Mouse (Mus musculus) forebrain, postnatal 0 days (tissue): ENCODE measurements around the gene Nup85. TPM values are rescaled to one million over a fixed set of nuclear protein-coding genes. Genes with fewer than 3 reads are reported as not detected.

Experiments used
- ATAC-seq: fragments of 200-750 bp; cut with Nextera tagmentation; 2 replicates; pipeline ENCODE4 v1.8.0; 2017; ENCODE audit warnings: mild to moderate bottlenecking, moderate library complexity
- DNase-seq: peaks from one replicate; pipeline ENCODE4 v3.0.0-alpha.2; 2015
- H3K27ac ChIP-seq: fragments of 300-500 bp; sonication (generic); 2 replicates; pipeline ENCODE4 v1.5.1; 2014; ENCODE audit warnings: low read depth, mild to moderate bottlenecking, antibody characterized with exemption, low read length, moderate library complexity, mixed read lengths
- H3K27me3 ChIP-seq: fragments of 300-500 bp; sonication (generic); 2 replicates; pipeline ENCODE4 v1.6.1; 2014; ENCODE audit warnings: mild to moderate bottlenecking, low read length, mixed read lengths; ENCODE audit not compliant: insufficient read depth
- H3K36me3 ChIP-seq: fragments of 300-500 bp; sonication (generic); 2 replicates; pipeline ENCODE4 v1.6.1; 2014; ENCODE audit warnings: mild to moderate bottlenecking, moderate library complexity; ENCODE audit not compliant: insufficient read depth
- H3K4me1 ChIP-seq: fragments of 300-500 bp; sonication (generic); 2 replicates; pipeline ENCODE4 v1.6.1; 2014; ENCODE audit warnings: antibody characterized with exemption; ENCODE audit not compliant: insufficient read depth
- H3K4me2 ChIP-seq: fragments of 300-500 bp; sonication (generic); 2 replicates; pipeline ENCODE4 v1.6.1; 2014; ENCODE audit warnings: low read depth, mild to moderate bottlenecking, moderate library complexity
- H3K4me3 ChIP-seq: fragments of 300-500 bp; sonication (generic); 2 replicates; pipeline ENCODE4 v1.5.1; 2014; ENCODE audit warnings: low read depth, low read length, mixed read lengths
- H3K9ac ChIP-seq: fragments of 300-500 bp; sonication (generic); 2 replicates; pipeline ENCODE4 v1.6.1; 2014; ENCODE audit warnings: mild to moderate bottlenecking
- H3K9me3 ChIP-seq: fragments of 300-500 bp; sonication (generic); 2 replicates; pipeline ENCODE4 v1.6.1; 2016; ENCODE audit warnings: low read length
- CTCF ChIP-seq: sonication (generic); IDR thresholded peaks from 2 replicates; pipeline ENCODE4 v1.5.1; 2016; ENCODE audit warnings: antibody characterized with exemption, control low read depth, low read depth
- WGBS: fragments of 180-500 bp; shearing (Covaris S2); extraction: QIAGEN DNeasy Blood & Tissue Kit; methylation state at CpG from one replicate; pipeline ENCODE4 v1.1.7; 2014; 5-methylcytosine and 5-hydroxymethylcytosine counted together
- polyA plus RNA-seq: library from polyadenylated mRNA; unstranded; fragments of >200 nt; fragmentation: Nextera tagmentation; extraction: Ambion mirVana; gene quantifications from 2 replicates; pipeline ENCODE4 v1.2.1, GENCODE M21; 2015
- total RNA-seq: library from RNA; depleted of rRNA; stranded (reverse); fragments of >200 nt; gene quantifications from 2 replicates; pipeline ENCODE4 v1.2.3, GENCODE M21; 2014

Nup85 gene
- total and polyA plus RNA-seq, 2 experiments from 2014 or later, result 78.7 to 90.3 TPM

DNA sequence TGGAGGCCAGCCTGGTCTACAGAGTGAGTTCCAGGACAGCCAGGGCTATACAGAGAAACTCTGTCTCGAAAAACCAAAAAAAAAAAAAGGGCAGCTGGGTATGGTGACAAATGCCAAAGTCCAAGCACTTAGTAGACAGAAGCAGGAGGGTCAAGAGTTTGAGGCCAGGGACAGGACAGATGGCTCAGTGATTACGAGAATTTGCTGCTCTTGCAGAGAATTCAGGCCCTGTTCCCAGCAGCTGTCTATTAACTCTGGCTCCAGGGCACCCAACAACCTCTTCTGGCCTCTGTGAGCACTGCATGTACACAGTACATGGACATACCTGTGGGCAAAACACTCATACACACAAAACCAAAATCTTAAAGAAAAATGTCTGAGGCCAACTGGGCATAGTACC lies 53.8 kb downstream of the Nup85 start:
- H3K36me3 ChIP-seq, result peaks cover 51% of the 10 kb centered on the region
- H3K4me3 ChIP-seq, result no peak overlapping the region
- no peaks in the 10 kb centered on the region for H3K9me3 ChIP-seq
- no peak overlapping the region for H3K4me2 ChIP-seq
- H3K27me3 ChIP-seq, result no peaks in the 10 kb centered on the region
- H3K27ac ChIP-seq, result no peak overlapping the region
- H3K9ac ChIP-seq, result no peak overlapping the region
- no peak for TF ChIP-seq CTCF
- peaks cover 5% of the 10 kb centered on the region; the same call in 1 of the 2 replicates for H3K4me1 ChIP-seq
- ATAC-seq, result no peak
- WGBS, result 67% methylated on average over 2 of the region's 2 CpGs
- no peak for DNase-seq

DNA sequence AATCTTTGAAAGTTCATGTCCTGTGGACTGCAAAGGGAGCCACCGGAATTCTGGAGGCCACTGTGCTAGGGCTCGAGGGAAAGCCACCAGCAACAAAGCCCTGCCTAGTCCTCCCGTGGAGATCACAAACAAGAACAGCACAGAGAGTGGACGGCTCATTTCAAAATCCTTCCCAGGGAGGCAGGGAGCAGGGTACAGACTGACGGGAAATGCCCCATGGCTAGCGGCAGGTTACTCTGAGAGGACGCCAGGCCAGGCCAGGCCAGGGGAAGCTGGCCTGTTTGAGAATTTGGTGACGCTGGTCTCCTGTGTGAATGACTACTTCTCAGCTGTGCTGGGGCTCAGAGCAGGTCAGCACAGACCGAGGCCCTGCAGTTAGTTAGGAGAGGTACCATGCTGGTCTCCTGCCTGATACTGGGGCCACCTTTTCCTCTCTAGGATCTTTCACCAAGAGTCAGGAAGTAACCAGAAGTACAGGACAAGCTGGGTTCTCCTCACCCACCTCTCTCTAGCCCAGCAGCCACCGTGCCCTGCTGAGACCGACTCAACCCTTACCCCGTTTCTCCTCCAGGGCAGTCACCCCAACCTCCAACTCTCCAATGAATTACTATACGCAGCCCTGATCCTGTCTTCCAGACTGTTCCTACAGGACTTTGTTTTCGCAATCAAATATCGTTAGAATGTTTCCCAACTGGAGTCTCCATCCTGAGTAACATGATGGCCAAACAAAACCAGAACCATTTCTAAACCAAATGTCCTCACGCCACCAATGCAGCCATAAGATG lies 54.7 kb downstream of the Nup85 start:
- Histone ChIP-seq H3K27me3 (no peaks in the 10 kb centered on the region), H3K4me2 (no peak overlapping the region), H3K9me3 (no peaks in the 10 kb centered on the region), H3K27ac (no peak overlapping the region), H3K4me3 (no peak overlapping the region), H3K9ac (no peak overlapping the region), H3K36me3 (peaks cover 52% of the 10 kb centered on the region), H3K4me1 (no peaks in the 10 kb centered on the region)
- 87% methylated on average over 16 of the region's 16 CpGs for WGBS
- TF ChIP-seq CTCF, result no peak
- no peak for DNase-seq
- no peak for ATAC-seq

DNA sequence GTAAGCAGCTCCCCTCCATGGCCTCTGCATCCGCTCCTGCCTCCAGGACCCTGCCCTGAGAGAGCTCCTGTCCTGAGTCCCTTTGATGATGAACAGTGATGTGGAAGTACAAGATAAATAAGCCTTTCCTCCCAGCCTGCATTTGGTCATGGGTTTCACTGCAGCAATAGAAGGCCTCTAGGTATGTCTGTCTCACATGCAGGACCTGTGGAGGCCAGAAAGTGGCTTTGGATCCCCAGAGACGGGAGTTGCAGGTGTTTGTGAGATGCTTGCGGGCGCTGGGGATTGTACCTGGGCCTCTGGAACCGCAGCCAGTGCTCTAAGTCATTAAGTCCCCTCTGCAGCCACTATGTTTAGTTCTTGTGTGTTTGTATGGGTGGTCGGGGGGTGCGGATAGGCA lies 55.7 kb downstream of the Nup85 start:
- H3K4me2 ChIP-seq, result no peak overlapping the region
- WGBS, result 95% methylated on average over 7 of the region's 7 CpGs
- H3K4me1 ChIP-seq, result no peaks in the 10 kb centered on the region
- DNase-seq (no peak), ATAC-seq (no peak)
- H3K9me3 ChIP-seq, result no peaks in the 10 kb centered on the region
- no peak overlapping the region for H3K27ac ChIP-seq
- TF ChIP-seq CTCF, result no peak
- H3K4me3 ChIP-seq, result no peak overlapping the region
- H3K36me3 ChIP-seq, result peaks cover 48% of the 10 kb centered on the region
- H3K9ac ChIP-seq, result no peak overlapping the region
- H3K27me3 ChIP-seq, result no peaks in the 10 kb centered on the region

DNA sequence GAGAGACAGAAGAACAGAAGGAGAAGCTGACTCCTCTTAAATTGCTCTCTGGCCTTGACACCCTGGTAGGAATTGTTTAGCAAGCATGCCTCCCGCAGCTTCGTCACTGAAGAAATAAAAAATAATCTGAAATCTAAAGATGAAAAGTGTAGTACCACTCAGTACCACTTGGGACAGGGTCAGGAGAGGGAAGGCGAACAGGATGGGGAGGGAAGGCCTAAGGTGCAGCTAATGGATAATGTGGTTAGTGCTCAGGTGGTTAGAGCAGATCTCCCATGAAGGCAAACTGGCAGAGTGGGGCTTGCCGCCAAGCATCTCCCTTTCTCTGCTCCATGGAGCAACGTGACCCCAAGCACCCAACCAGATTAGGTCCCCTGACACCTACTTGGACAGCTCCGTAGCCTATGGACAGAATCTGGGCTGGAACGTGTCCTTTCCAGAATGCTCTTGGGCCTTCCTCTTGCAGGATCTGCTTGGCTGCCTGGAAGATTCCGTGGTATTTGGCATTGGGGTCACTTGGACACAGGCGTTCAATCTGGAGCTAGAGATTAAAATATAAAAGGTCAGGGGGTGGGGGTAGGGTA lies 59.3 kb downstream of the Nup85 start:
- no peak overlapping the region for H3K9ac ChIP-seq
- ATAC-seq (no peak), DNase-seq (no peak)
- no peak overlapping the region for H3K4me3 ChIP-seq
- no peak overlapping the region for H3K27ac ChIP-seq
- H3K36me3 ChIP-seq, result peaks cover 37% of the 10 kb centered on the region
- no peak overlapping the region for H3K4me2 ChIP-seq
- peaks cover 5% of the 10 kb centered on the region; the same call in 1 of the 2 replicates for H3K4me1 ChIP-seq
- peak; percentile 64 for TF ChIP-seq CTCF
- WGBS, result 72% methylated on average over 9 of the region's 9 CpGs
- no peaks in the 10 kb centered on the region for H3K9me3 ChIP-seq
- no peaks in the 10 kb centered on the region for H3K27me3 ChIP-seq

DNA sequence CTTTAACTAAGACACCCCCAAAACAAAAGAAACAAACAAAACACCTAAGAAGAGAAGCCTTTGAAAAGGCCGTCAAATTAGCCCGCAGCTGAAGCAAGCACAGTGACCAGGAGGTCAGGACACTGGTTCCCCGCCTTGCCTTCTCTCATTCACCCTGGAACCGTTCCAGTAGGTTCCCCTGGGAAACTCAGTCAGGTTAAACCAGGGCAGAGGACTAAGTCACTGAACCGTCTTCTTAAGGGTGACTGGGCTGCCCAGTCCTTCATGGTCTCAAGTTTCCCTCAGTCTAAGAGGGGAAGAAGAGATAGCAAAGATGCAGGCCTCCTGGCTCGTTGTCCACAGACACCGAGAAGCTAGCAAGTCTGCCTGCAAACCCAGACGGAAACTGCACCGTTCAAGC lies 61.6 kb downstream of the Nup85 start:
- no peak for DNase-seq
- Histone ChIP-seq H3K4me3 (no peak overlapping the region), H3K9ac (no peak overlapping the region), H3K4me1 (peaks cover 5% of the 10 kb centered on the region; the same call in 1 of the 2 replicates), H3K36me3 (peaks cover 19% of the 10 kb centered on the region), H3K4me2 (no peak overlapping the region), H3K27me3 (no peaks in the 10 kb centered on the region), H3K9me3 (no peaks in the 10 kb centered on the region), H3K27ac (no peak overlapping the region)
- WGBS, result 77% methylated on average over 9 of the region's 9 CpGs
- TF ChIP-seq CTCF, result no peak
- ATAC-seq, result no peak

DNA sequence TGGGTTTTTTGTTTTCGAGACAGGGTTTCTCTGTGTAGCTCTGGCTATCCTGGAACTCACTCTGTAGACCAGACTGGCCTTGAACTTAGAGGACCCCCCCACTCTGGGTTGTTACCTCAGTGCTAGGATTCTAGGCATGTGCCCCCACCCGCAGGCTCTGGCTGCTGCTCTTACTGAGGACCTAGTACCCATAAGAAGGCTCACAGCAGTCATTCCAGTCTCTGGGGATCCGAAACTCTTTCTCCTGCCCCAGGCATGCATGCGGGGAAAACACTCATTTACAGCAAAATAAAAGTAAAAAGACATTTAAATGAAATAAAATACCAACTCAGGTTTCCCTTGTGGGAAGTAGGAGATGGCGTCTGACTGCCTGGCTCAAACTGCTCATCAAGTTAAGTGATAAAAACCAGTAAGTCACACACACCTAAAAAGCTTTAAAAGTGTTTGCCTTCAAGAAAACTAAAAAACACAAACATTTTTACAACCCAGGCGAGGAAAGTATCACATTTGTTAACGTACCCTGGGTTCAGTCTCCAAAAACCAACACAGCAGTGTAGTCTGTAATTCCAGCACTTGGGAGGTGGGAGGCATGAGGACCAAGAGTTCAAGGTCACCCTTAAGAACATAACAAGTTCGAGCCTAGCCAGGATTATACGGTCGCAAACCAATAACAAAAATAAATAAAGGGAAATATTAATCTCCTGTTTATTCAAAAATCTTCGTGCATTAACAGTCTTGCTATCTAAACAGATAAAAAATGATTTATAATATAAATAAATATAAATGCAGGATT lies 62.8 kb downstream of the Nup85 start:
- Histone ChIP-seq H3K9me3 (no peaks in the 10 kb centered on the region), H3K4me2 (peak overlapping the region; percentile 88), H3K9ac (peak overlapping the region; percentile 65), H3K27ac (no peak overlapping the region), H3K36me3 (peaks cover 11% of the 10 kb centered on the region), H3K27me3 (no peaks in the 10 kb centered on the region), H3K4me3 (peak overlapping the region; percentile 74), H3K4me1 (peaks cover 5% of the 10 kb centered on the region; the same call in 1 of the 2 replicates)
- TF ChIP-seq CTCF, result no peak
- DNase-seq, result no peak
- ATAC-seq, result no peak
- WGBS, result 55% methylated on average over 11 of the region's 11 CpGs
